Mouse (Mus musculus): ENCODE measurements around the gene Ntm. TPM values are rescaled to one million over a fixed set of nuclear protein-coding genes. Genes with fewer than 3 reads are reported as not detected.

Gene Ntm
- polyA plus RNA-seq, 1 experiment from 2014 or later = 264 TPM

- Histone ChIP-seq H3K27ac (ENCODE audit: low read depth, low read length) (no peak overlapping the region), H3K4me1 (ENCODE audit: control insufficient read depth, insufficient read depth, low read depth, low read length) (no peaks in the 10 kb centered on the region), H3K4me2 (ENCODE audit: low read length) (no peak overlapping the region), H3K9ac (ENCODE audit: low read depth, low read length) (no peak overlapping the region), H3K9me3 (ENCODE audit: control insufficient read depth, low read length) (no peaks in the 10 kb centered on the region), H3K36me3 (ENCODE audit: control insufficient read depth, insufficient read depth, low read length) (no peaks in the 10 kb centered on the region), H3K4me3 (ENCODE audit: low read length) (no peak overlapping the region), H3K27me3 (replicated peaks; ENCODE audit: control insufficient read depth, insufficient read depth, low read length) (no peaks in the 10 kb centered on the region)
- WGBS = 78% methylated on average over 5 of the region's 5 CpGs
- no peak for ATAC-seq
Observed at GRCm38 (mm10) chr9:29651856-29652255, 311.1 kb downstream of the Ntm start.

GRCm38 (mm10) chr9:29651226-29651625, 311.7 kb downstream of the Ntm start:
- Histone ChIP-seq H3K27ac (ENCODE audit: low read depth, low read length) (no peak overlapping the region), H3K9ac (ENCODE audit: low read depth, low read length) (no peak overlapping the region), H3K4me3 (ENCODE audit: low read length) (no peak overlapping the region), H3K27me3 (replicated peaks; ENCODE audit: control insufficient read depth, insufficient read depth, low read length) (no peaks in the 10 kb centered on the region), H3K4me2 (ENCODE audit: low read length) (no peak overlapping the region), H3K9me3 (ENCODE audit: control insufficient read depth, low read length) (no peaks in the 10 kb centered on the region), H3K36me3 (ENCODE audit: control insufficient read depth, insufficient read depth, low read length) (no peaks in the 10 kb centered on the region), H3K4me1 (ENCODE audit: control insufficient read depth, insufficient read depth, low read depth, low read length) (no peaks in the 10 kb centered on the region; the same call in 1 of the 2 replicates)
- no peak for ATAC-seq
- 55% methylated on average over 4 of the region's 4 CpGs for WGBS

- Histone ChIP-seq H3K4me1 (ENCODE audit: control insufficient read depth, insufficient read depth, low read depth, low read length) (peaks cover 3% of the 10 kb centered on the region; the same call in 1 of the 2 replicates), H3K4me3 (ENCODE audit: low read length) (no peak overlapping the region), H3K9ac (ENCODE audit: low read depth, low read length) (no peak overlapping the region), H3K4me2 (ENCODE audit: low read length) (no peak overlapping the region), H3K9me3 (ENCODE audit: control insufficient read depth, low read length) (no peaks in the 10 kb centered on the region), H3K27me3 (replicated peaks; ENCODE audit: control insufficient read depth, insufficient read depth, low read length) (no peaks in the 10 kb centered on the region), H3K36me3 (ENCODE audit: control insufficient read depth, insufficient read depth, low read length) (no peaks in the 10 kb centered on the region), H3K27ac (ENCODE audit: low read depth, low read length) (no peak overlapping the region)
- 28% methylated on average over 4 of the region's 4 CpGs for WGBS
- ATAC-seq = 0 out of 2 replicates have a peak, but pooled peaks have one; percentile 22
Observed at GRCm38 (mm10) chr9:29650679-29651078, 312.3 kb downstream of the Ntm start.

GRCm38 (mm10) chr9:29650266-29650665, 312.7 kb downstream of the Ntm start:
- H3K4me3 ChIP-seq (ENCODE audit: low read length) = no peak overlapping the region
- H3K9ac ChIP-seq (ENCODE audit: low read depth, low read length) = no peak overlapping the region
- H3K4me2 ChIP-seq (ENCODE audit: low read length) = no peak overlapping the region
- 82% methylated on average over 5 of the region's 5 CpGs for WGBS
- peaks cover 6% of the 10 kb centered on the region; the same call in 1 of the 2 replicates for H3K4me1 ChIP-seq (ENCODE audit: control insufficient read depth, insufficient read depth, low read depth, low read length)
- no peaks in the 10 kb centered on the region for H3K36me3 ChIP-seq (ENCODE audit: control insufficient read depth, insufficient read depth, low read length)
- no peaks in the 10 kb centered on the region for H3K27me3 ChIP-seq (replicated peaks; ENCODE audit: control insufficient read depth, insufficient read depth, low read length)
- H3K9me3 ChIP-seq (ENCODE audit: control insufficient read depth, low read length) = no peaks in the 10 kb centered on the region
- ATAC-seq = no peak
- no peak overlapping the region for H3K27ac ChIP-seq (ENCODE audit: low read depth, low read length)

GRCm38 (mm10) chr9:29648256-29648655, 314.7 kb downstream of the Ntm start:
- H3K27ac ChIP-seq (ENCODE audit: low read depth, low read length) = no peak overlapping the region
- no peak overlapping the region for H3K9ac ChIP-seq (ENCODE audit: low read depth, low read length)
- ATAC-seq = no peak
- no peak overlapping the region for H3K4me2 ChIP-seq (ENCODE audit: low read length)
- peaks cover 6% of the 10 kb centered on the region; the same call in 1 of the 2 replicates for H3K4me1 ChIP-seq (ENCODE audit: control insufficient read depth, insufficient read depth, low read depth, low read length)
- H3K4me3 ChIP-seq (ENCODE audit: low read length) = no peak overlapping the region
- H3K36me3 ChIP-seq (ENCODE audit: control insufficient read depth, insufficient read depth, low read length) = no peaks in the 10 kb centered on the region
- H3K27me3 ChIP-seq (replicated peaks; ENCODE audit: control insufficient read depth, insufficient read depth, low read length) = no peaks in the 10 kb centered on the region
- H3K9me3 ChIP-seq (ENCODE audit: control insufficient read depth, low read length) = no peaks in the 10 kb centered on the region
- whole genome bisulfite sequencing = 93% methylated on average over 5 of the region's 5 CpGs

GRCm38 (mm10) chr9:29647764-29648163, 315.2 kb downstream of the Ntm start:
- H3K27me3 ChIP-seq (replicated peaks; ENCODE audit: control insufficient read depth, insufficient read depth, low read length) = no peaks in the 10 kb centered on the region
- H3K9me3 ChIP-seq (ENCODE audit: control insufficient read depth, low read length) = no peaks in the 10 kb centered on the region
- no peak for ATAC-seq
- 75% methylated on average over 8 of the region's 8 CpGs for WGBS
- H3K27ac ChIP-seq (ENCODE audit: low read depth, low read length) = no peak overlapping the region
- peaks cover 6% of the 10 kb centered on the region; the same call in 1 of the 2 replicates for H3K4me1 ChIP-seq (ENCODE audit: control insufficient read depth, insufficient read depth, low read depth, low read length)
- H3K36me3 ChIP-seq (ENCODE audit: control insufficient read depth, insufficient read depth, low read length) = no peaks in the 10 kb centered on the region
- no peak overlapping the region for H3K9ac ChIP-seq (ENCODE audit: low read depth, low read length)
- H3K4me2 ChIP-seq (ENCODE audit: low read length) = no peak overlapping the region
- H3K4me3 ChIP-seq (ENCODE audit: low read length) = no peak overlapping the region

- no peaks in the 10 kb centered on the region for H3K36me3 ChIP-seq (ENCODE audit: control insufficient read depth, insufficient read depth, low read length)
- H3K27me3 ChIP-seq (replicated peaks; ENCODE audit: control insufficient read depth, insufficient read depth, low read length) = no peaks in the 10 kb centered on the region
- no peak overlapping the region for H3K27ac ChIP-seq (ENCODE audit: low read depth, low read length)
- no peak overlapping the region for H3K4me3 ChIP-seq (ENCODE audit: low read length)
- no peak overlapping the region for H3K4me2 ChIP-seq (ENCODE audit: low read length)
- ATAC-seq = no peak
- H3K9ac ChIP-seq (ENCODE audit: low read depth, low read length) = no peak overlapping the region
- no peaks in the 10 kb centered on the region for H3K9me3 ChIP-seq (ENCODE audit: control insufficient read depth, low read length)
- 33% methylated on average over 8 of the region's 8 CpGs for WGBS
- peaks cover 6% of the 10 kb centered on the region; the same call in 1 of the 2 replicates for H3K4me1 ChIP-seq (ENCODE audit: control insufficient read depth, insufficient read depth, low read depth, low read length)
Observed at GRCm38 (mm10) chr9:29645796-29646400, 317.0 kb downstream of the Ntm start.

- no peak overlapping the region for H3K9ac ChIP-seq (ENCODE audit: low read depth, low read length)
- no peak overlapping the region for H3K4me2 ChIP-seq (ENCODE audit: low read length)
- 0 out of 2 replicates have a peak, but pooled peaks have one; percentile 55 for ATAC-seq
- peaks cover 6% of the 10 kb centered on the region; the same call in 1 of the 2 replicates for H3K4me1 ChIP-seq (ENCODE audit: control insufficient read depth, insufficient read depth, low read depth, low read length)
- H3K9me3 ChIP-seq (ENCODE audit: control insufficient read depth, low read length) = no peaks in the 10 kb centered on the region
- no peaks in the 10 kb centered on the region for H3K36me3 ChIP-seq (ENCODE audit: control insufficient read depth, insufficient read depth, low read length)
- H3K27ac ChIP-seq (ENCODE audit: low read depth, low read length) = no peak overlapping the region
- no peak overlapping the region for H3K4me3 ChIP-seq (ENCODE audit: low read length)
- H3K27me3 ChIP-seq (replicated peaks; ENCODE audit: control insufficient read depth, insufficient read depth, low read length) = no peaks in the 10 kb centered on the region
- 22% methylated on average over 11 of the region's 11 CpGs for WGBS
Observed at GRCm38 (mm10) chr9:29642997-29643657, 319.8 kb downstream of the Ntm start.

- Histone ChIP-seq H3K9me3 (ENCODE audit: control insufficient read depth, low read length) (no peaks in the 10 kb centered on the region), H3K4me3 (ENCODE audit: low read length) (no peak overlapping the region), H3K4me2 (ENCODE audit: low read length) (no peak overlapping the region), H3K9ac (ENCODE audit: low read depth, low read length) (no peak overlapping the region), H3K4me1 (ENCODE audit: control insufficient read depth, insufficient read depth, low read depth, low read length) (no peaks in the 10 kb centered on the region), H3K27ac (ENCODE audit: low read depth, low read length) (no peak overlapping the region), H3K27me3 (replicated peaks; ENCODE audit: control insufficient read depth, insufficient read depth, low read length) (no peaks in the 10 kb centered on the region), H3K36me3 (ENCODE audit: control insufficient read depth, insufficient read depth, low read length) (no peaks in the 10 kb centered on the region)
- 90% methylated on average over 8 of the region's 8 CpGs for WGBS
- ATAC-seq = no peak
Observed at GRCm38 (mm10) chr9:29637335-29637734, 325.6 kb downstream of the Ntm start.
